Mouse (Mus musculus): ENCODE results near the gene Plekhn1.

- TF ChIP-seq CTCF (IDR thresholded peaks at IDR 0.05; ENCODE audit: low read depth, low read length), result no peak
- TF ChIP-seq POLR2AphosphoS5 (IDR thresholded peaks at IDR 0.05; ENCODE audit: insufficient replicate concordance, low read depth, low read length), result no peak
- TF ChIP-seq GATA1 (IDR thresholded peaks at IDR 0.05; ENCODE audit: borderline replicate concordance, low read length), result no peak
- no peak for TF ChIP-seq TAL1 (conservative IDR thresholded peaks at IDR 0.05; ENCODE audit: low read depth, low read length)
- TF ChIP-seq GATA2 (IDR thresholded peaks at IDR 0.05; ENCODE audit: borderline replicate concordance, low read depth, low read length), result no peak
Observed at GRCm38 (mm10) chr4:156216196-156216595, 18.5 kb downstream of the Plekhn1 start.

All from G1E (cell line).